Mouse (Mus musculus) liver, embryonic 15.5 days (tissue): Measurements from ENCODE around the gene Bet1l. TPM values are rescaled to one million over a fixed set of nuclear protein-coding genes. Genes with fewer than 3 reads are reported as not detected.

Experiments
- ATAC-seq: fragments of 200-750 bp; cut with Nextera tagmentation; 2 replicates; pipeline ENCODE4 v1.8.0; 2017; ENCODE audit warnings: moderate number of reproducible peaks, mild to moderate bottlenecking, moderate library complexity; ENCODE audit not compliant: insufficient read depth
- H3K27ac ChIP-seq: fragments of 300-500 bp; sonication (generic); replicated peaks from 2 replicates; pipeline ENCODE4 v1.5.1; 2015; ENCODE audit warnings: mild to moderate bottlenecking, inconsistent platforms
- H3K27me3 ChIP-seq: fragments of 300-500 bp; sonication (generic); 2 replicates; pipeline ENCODE4 v1.6.1; 2015; ENCODE audit warnings: mild to moderate bottlenecking, inconsistent platforms
- H3K36me3 ChIP-seq: fragments of 300-500 bp; sonication (generic); replicated peaks from 2 replicates; pipeline ENCODE4 v1.6.1; 2015; ENCODE audit warnings: moderate library complexity, mild to moderate bottlenecking, inconsistent platforms
- H3K4me1 ChIP-seq: fragments of 300-500 bp; sonication (generic); replicated peaks from 2 replicates; pipeline ENCODE4 v1.6.1; 2015; ENCODE audit warnings: inconsistent platforms
- H3K4me2 ChIP-seq: fragments of 300-500 bp; sonication (generic); 2 replicates; pipeline ENCODE4 v1.6.1; 2015; ENCODE audit warnings: moderate library complexity, mild to moderate bottlenecking, inconsistent platforms
- H3K4me3 ChIP-seq: fragments of 300-500 bp; sonication (generic); replicated peaks from 2 replicates; pipeline ENCODE4 v1.5.1; 2015; ENCODE audit warnings: mild to moderate bottlenecking, inconsistent platforms
- H3K9ac ChIP-seq: fragments of 300-500 bp; sonication (generic); 2 replicates; pipeline ENCODE4 v1.6.1; 2015; ENCODE audit warnings: moderate library complexity, mild to moderate bottlenecking, inconsistent platforms
- H3K9me3 ChIP-seq: fragments of 300-500 bp; sonication (generic); replicated peaks from 2 replicates; pipeline ENCODE4 v1.6.1; 2016; ENCODE audit warnings: inconsistent platforms
- WGBS: fragments of 180-500 bp; shearing (Covaris S2); methylation state at CpG from one replicate; pipeline ENCODE4 v1.1.7; 2015; ENCODE audit warnings: mixed read lengths; ENCODE audit not compliant: insufficient replicate concordance; 5-methylcytosine and 5-hydroxymethylcytosine counted together
- polyA plus RNA-seq: library from polyadenylated mRNA; unstranded; fragments of >200 nt; fragmentation: Nextera tagmentation; extraction: Ambion mirVana; gene quantifications from 2 replicates; pipeline ENCODE4 v1.2.1, GENCODE M21; 2015

Bet1l gene
- polyA plus RNA-seq, result 18.7 and 20.3 TPM in 2 replicates

- Histone ChIP-seq H3K4me1 (peaks cover 56% of the 10 kb centered on the region), H3K9ac (peak within 1 kb of the TSS; percentile 90), H3K36me3 (peaks cover 68% of the 10 kb centered on the region), H3K27me3 (no peaks in the 10 kb centered on the region), H3K4me3 (peak within 1 kb of the TSS; percentile 90), H3K9me3 (no peaks in the 10 kb centered on the region), H3K27ac (peak within 1 kb of the TSS; percentile 99), H3K4me2 (peak within 1 kb of the TSS; percentile 97)
- 26% methylated on average over 40 of the region's 40 CpGs for WGBS
- ATAC-seq, result peak; percentile 11
Measured at GRCm38 (mm10) chr7:140857550-140858505, at the start of gene Bet1l. Bet1l (minus strand) TSS chr7:140857577.

- Histone ChIP-seq H3K9ac (no peak overlapping the region), H3K27ac (peak overlapping the region; percentile 64; the same call in 1 of the 2 replicates), H3K27me3 (no peaks in the 10 kb centered on the region; the same call in none of the 2 replicates), H3K4me2 (peak overlapping the region; percentile 44), H3K36me3 (no peaks in the 10 kb centered on the region), H3K4me3 (peak overlapping the region; percentile 40), H3K9me3 (no peaks in the 10 kb centered on the region), H3K4me1 (peaks cover 21% of the 10 kb centered on the region)
- no peak for ATAC-seq
- 70% methylated on average over 13 of the region's 13 CpGs for WGBS
Measured at GRCm38 (mm10) chr7:140907131-140907530, 49.8 kb upstream of the Bet1l start.

GRCm38 (mm10) chr7:140905642-140906081, 48.3 kb upstream of the Bet1l start:
- Histone ChIP-seq H3K36me3 (no peaks in the 10 kb centered on the region), H3K4me3 (peak overlapping the region; percentile 40), H3K27me3 (no peaks in the 10 kb centered on the region; the same call in none of the 2 replicates), H3K27ac (peak overlapping the region; percentile 64), H3K9me3 (no peaks in the 10 kb centered on the region), H3K4me1 (peaks cover 21% of the 10 kb centered on the region), H3K4me2 (peak overlapping the region; percentile 44; the same call in 1 of the 2 replicates), H3K9ac (no peak overlapping the region)
- 30% methylated on average over 2 of the region's 2 CpGs for WGBS
- ATAC-seq, result peak; percentile 45; the same call in 1 of the 2 replicates

- H3K9ac ChIP-seq, result no peak overlapping the region
- peaks cover 11% of the 10 kb centered on the region for H3K36me3 ChIP-seq
- 0 out of 2 replicates have a peak overlapping the region, but pooled peaks have one; percentile 6 for H3K27ac ChIP-seq
- H3K4me1 ChIP-seq, result peaks cover 9% of the 10 kb centered on the region; the same call in 1 of the 2 replicates
- 0 out of 2 replicates have a peak, but pooled peaks have one; percentile 14 for ATAC-seq
- no peak overlapping the region for H3K4me2 ChIP-seq
- WGBS, result 24% methylated on average over 13 of the region's 13 CpGs
- no peak overlapping the region for H3K4me3 ChIP-seq
- H3K27me3 ChIP-seq, result no peaks in the 10 kb centered on the region; the same call in 1 of the 2 replicates
- no peaks in the 10 kb centered on the region for H3K9me3 ChIP-seq
Measured at GRCm38 (mm10) chr7:140903212-140903611, 45.8 kb upstream of the Bet1l start.

GRCm38 (mm10) chr7:140902036-140902875, 44.9 kb upstream of the Bet1l start:
- no peak for ATAC-seq
- H3K4me3 ChIP-seq, result no peak overlapping the region
- H3K4me2 ChIP-seq, result no peak overlapping the region
- H3K4me1 ChIP-seq, result 0 out of 2 replicates have a peak, but pooled peaks cover 8% of the 10 kb centered on the region
- WGBS, result 73% methylated on average over 15 of the region's 15 CpGs
- peaks cover 20% of the 10 kb centered on the region for H3K36me3 ChIP-seq
- H3K27me3 ChIP-seq, result no peaks in the 10 kb centered on the region; the same call in 1 of the 2 replicates
- H3K9ac ChIP-seq, result no peak overlapping the region
- no peaks in the 10 kb centered on the region for H3K9me3 ChIP-seq
- H3K27ac ChIP-seq, result no peak overlapping the region

- 77% methylated on average over 10 of the region's 10 CpGs for WGBS
- Histone ChIP-seq H3K27me3 (no peaks in the 10 kb centered on the region; the same call in 1 of the 2 replicates), H3K4me1 (0 out of 2 replicates have a peak, but pooled peaks cover 8% of the 10 kb centered on the region), H3K36me3 (peaks cover 34% of the 10 kb centered on the region), H3K4me2 (no peak within 1 kb of the TSS), H3K9ac (no peak within 1 kb of the TSS), H3K9me3 (no peaks in the 10 kb centered on the region), H3K4me3 (no peak within 1 kb of the TSS), H3K27ac (no peak within 1 kb of the TSS)
- ATAC-seq, result no peak
Measured at GRCm38 (mm10) chr7:140900220-140900619, 42.8 kb upstream of the Bet1l start, which contains the start of gene Cox8b. Cox8b (minus strand) TSS chr7:140900446.

GRCm38 (mm10) chr7:140899121-140899520, 41.7 kb upstream of the Bet1l start:
- H3K9me3 ChIP-seq, result no peaks in the 10 kb centered on the region
- peaks cover 43% of the 10 kb centered on the region for H3K36me3 ChIP-seq
- 0 out of 2 replicates have a peak, but pooled peaks cover 8% of the 10 kb centered on the region for H3K4me1 ChIP-seq
- no peak overlapping the region for H3K9ac ChIP-seq
- 65% methylated on average over 3 of the region's 3 CpGs for WGBS
- no peaks in the 10 kb centered on the region; the same call in 1 of the 2 replicates for H3K27me3 ChIP-seq
- ATAC-seq, result no peak
- no peak overlapping the region for H3K4me3 ChIP-seq
- no peak overlapping the region for H3K4me2 ChIP-seq
- H3K27ac ChIP-seq, result no peak overlapping the region

GRCm38 (mm10) chr7:140897863-140898262, 40.5 kb upstream of the Bet1l start:
- Histone ChIP-seq H3K4me1 (0 out of 2 replicates have a peak, but pooled peaks cover under 1% of the 10 kb centered on the region), H3K27me3 (no peaks in the 10 kb centered on the region), H3K4me3 (no peak overlapping the region), H3K9ac (no peak overlapping the region), H3K9me3 (no peaks in the 10 kb centered on the region), H3K36me3 (peaks cover 49% of the 10 kb centered on the region), H3K27ac (no peak overlapping the region), H3K4me2 (no peak overlapping the region)
- ATAC-seq, result no peak
- WGBS, result 85% methylated on average over 7 of the region's 7 CpGs

GRCm38 (mm10) chr7:140894611-140895010, 37.2 kb upstream of the Bet1l start:
- Histone ChIP-seq H3K27me3 (no peaks in the 10 kb centered on the region), H3K4me2 (no peak overlapping the region), H3K9me3 (no peaks in the 10 kb centered on the region), H3K36me3 (peaks cover 70% of the 10 kb centered on the region), H3K4me3 (no peak overlapping the region), H3K4me1 (no peaks in the 10 kb centered on the region), H3K9ac (no peak overlapping the region), H3K27ac (no peak overlapping the region)
- no peak for ATAC-seq
- WGBS, result 85% methylated on average over 3 of the region's 3 CpGs

GRCm38 (mm10) chr7:140894031-140894430, 36.7 kb upstream of the Bet1l start:
- Histone ChIP-seq H3K27me3 (no peaks in the 10 kb centered on the region), H3K9ac (no peak overlapping the region), H3K4me1 (no peaks in the 10 kb centered on the region), H3K9me3 (no peaks in the 10 kb centered on the region), H3K4me2 (no peak overlapping the region), H3K36me3 (peaks cover 74% of the 10 kb centered on the region), H3K27ac (no peak overlapping the region), H3K4me3 (no peak overlapping the region)
- ATAC-seq, result no peak
- WGBS, result 81% methylated on average over 7 of the region's 7 CpGs
